Mouse (Mus musculus): ENCODE measurements around the gene Ttc28. TPM values are rescaled to one million over a fixed set of nuclear protein-coding genes. Genes with fewer than 3 reads are reported as not detected.

Ttc28 gene
- polyA plus RNA-seq, 1 experiment = 14.4 TPM

- Histone ChIP-seq H3K4me1 (ENCODE audit: control insufficient read depth, insufficient read depth, low read length) (peaks cover 8% of the 10 kb centered on the region; the same call in 1 of the 2 replicates), H3K4me3 (replicated peaks; ENCODE audit: extremely low read depth, low read depth, low read length) (no peak overlapping the region)
- WGBS = 62% methylated on average over 19 of the region's 19 CpGs
- no peak for DNase-seq
- TF ChIP-seq CTCF (IDR thresholded peaks at IDR 0.05; ENCODE audit: insufficient read depth, low read length) = no peak
- no peak for TF ChIP-seq POLR2A (IDR thresholded peaks at IDR 0.05; ENCODE audit: borderline replicate concordance, extremely low read depth, low read depth, low read length)
Measured at GRCm38 (mm10) chr5:111151882-111152759, 272.5 kb downstream of the Ttc28 start.

DNA sequence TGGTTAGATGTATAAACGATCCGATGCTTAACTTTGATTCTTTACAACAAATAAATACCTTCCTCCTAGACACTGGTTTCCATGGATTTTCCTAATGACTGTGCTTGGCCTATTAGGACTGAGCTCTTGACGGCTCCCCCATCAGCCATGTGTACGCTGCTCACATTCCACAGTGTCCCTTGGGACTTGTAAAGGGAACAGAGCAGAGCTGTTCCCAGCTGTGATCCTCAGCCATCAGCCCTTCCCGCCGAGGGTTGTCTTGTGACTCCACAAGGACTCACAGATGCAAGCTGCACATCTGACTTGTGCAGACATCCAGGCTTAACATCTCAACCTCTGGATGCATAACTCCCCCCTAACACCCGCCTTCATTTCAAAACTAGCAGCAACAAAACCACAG is 275.0 kb downstream of the Ttc28 start:
- no peak for TF ChIP-seq CTCF (IDR thresholded peaks at IDR 0.05; ENCODE audit: insufficient read depth, low read length)
- no peak for TF ChIP-seq POLR2A (IDR thresholded peaks at IDR 0.05; ENCODE audit: borderline replicate concordance, extremely low read depth, low read depth, low read length)

DNA sequence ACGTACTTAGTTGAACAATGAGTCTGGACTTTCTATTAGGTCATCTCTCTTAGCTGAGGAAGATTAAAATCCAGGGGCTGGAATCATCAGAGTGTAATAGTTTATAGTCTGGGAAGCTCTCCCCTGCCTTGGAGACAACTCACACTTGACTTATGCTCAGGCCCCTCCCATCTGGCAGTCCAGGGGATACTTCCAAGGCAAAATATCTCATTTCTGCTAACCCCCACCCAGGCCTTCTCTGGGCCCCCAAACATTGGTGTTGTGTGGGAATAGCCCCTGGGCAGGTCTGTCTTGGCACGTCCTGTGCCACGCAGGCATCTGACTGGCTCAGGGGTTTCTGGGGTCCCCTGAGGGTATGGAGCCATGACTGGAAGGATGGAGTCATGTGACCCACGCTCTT is 275.7 kb downstream of the Ttc28 start:
- WGBS = 85% methylated on average over 4 of the region's 4 CpGs
- no peak for DNase-seq
- TF ChIP-seq POLR2A (IDR thresholded peaks at IDR 0.05; ENCODE audit: borderline replicate concordance, extremely low read depth, low read depth, low read length) (no peak), CTCF (IDR thresholded peaks at IDR 0.05; ENCODE audit: insufficient read depth, low read length) (no peak)
- Histone ChIP-seq H3K4me1 (ENCODE audit: control insufficient read depth, insufficient read depth, low read length) (peaks cover 14% of the 10 kb centered on the region), H3K4me3 (replicated peaks; ENCODE audit: extremely low read depth, low read depth, low read length) (no peak overlapping the region)

More for the DNA sequence above, 275.0 kb downstream of the Ttc28 start:
- WGBS = 54% methylated on average over 7 of the region's 7 CpGs
- H3K4me1 ChIP-seq (ENCODE audit: control insufficient read depth, insufficient read depth, low read length) = peaks cover 11% of the 10 kb centered on the region
- no peak for DNase-seq
- H3K4me3 ChIP-seq (replicated peaks; ENCODE audit: extremely low read depth, low read depth, low read length) = no peak overlapping the region

DNA sequence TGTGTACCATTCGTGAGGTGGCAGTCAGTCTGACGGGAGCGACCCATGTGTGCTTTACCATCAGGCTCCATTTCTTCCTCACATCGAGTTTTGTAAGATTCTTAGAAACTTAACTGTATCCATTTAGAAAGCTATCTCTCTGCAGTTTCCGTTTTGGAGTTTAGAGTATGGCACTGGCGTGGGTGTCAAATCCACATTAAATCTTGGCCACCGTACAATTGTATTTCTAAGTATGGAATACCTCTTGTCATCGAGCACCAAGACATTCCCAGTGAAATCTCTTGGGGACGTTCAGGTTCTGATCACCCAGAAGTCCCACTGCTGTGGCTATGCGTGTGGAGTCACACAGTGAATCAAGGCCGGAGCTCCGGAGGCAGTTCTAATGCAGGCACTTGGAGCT is 276.3 kb downstream of the Ttc28 start:
- peaks cover 14% of the 10 kb centered on the region for H3K4me1 ChIP-seq (ENCODE audit: control insufficient read depth, insufficient read depth, low read length)
- 63% methylated on average over 12 of the region's 12 CpGs for WGBS
- no peak for TF ChIP-seq POLR2A (IDR thresholded peaks at IDR 0.05; ENCODE audit: borderline replicate concordance, extremely low read depth, low read depth, low read length)
- no peak for DNase-seq
- H3K4me3 ChIP-seq (replicated peaks; ENCODE audit: extremely low read depth, low read depth, low read length) = no peak overlapping the region

- Histone ChIP-seq H3K4me1 (ENCODE audit: control insufficient read depth, insufficient read depth, low read length) (peaks cover 14% of the 10 kb centered on the region), H3K4me3 (replicated peaks; ENCODE audit: extremely low read depth, low read depth, low read length) (no peak overlapping the region)
- 88% methylated on average over 9 of the region's 9 CpGs for WGBS
- DNase-seq = no peak
- TF ChIP-seq POLR2A (IDR thresholded peaks at IDR 0.05; ENCODE audit: borderline replicate concordance, extremely low read depth, low read depth, low read length) = no peak
- TF ChIP-seq CTCF (IDR thresholded peaks at IDR 0.05; ENCODE audit: insufficient read depth, low read length) = no peak
Measured at GRCm38 (mm10) chr5:111158266-111158665, 278.7 kb downstream of the Ttc28 start.

DNA sequence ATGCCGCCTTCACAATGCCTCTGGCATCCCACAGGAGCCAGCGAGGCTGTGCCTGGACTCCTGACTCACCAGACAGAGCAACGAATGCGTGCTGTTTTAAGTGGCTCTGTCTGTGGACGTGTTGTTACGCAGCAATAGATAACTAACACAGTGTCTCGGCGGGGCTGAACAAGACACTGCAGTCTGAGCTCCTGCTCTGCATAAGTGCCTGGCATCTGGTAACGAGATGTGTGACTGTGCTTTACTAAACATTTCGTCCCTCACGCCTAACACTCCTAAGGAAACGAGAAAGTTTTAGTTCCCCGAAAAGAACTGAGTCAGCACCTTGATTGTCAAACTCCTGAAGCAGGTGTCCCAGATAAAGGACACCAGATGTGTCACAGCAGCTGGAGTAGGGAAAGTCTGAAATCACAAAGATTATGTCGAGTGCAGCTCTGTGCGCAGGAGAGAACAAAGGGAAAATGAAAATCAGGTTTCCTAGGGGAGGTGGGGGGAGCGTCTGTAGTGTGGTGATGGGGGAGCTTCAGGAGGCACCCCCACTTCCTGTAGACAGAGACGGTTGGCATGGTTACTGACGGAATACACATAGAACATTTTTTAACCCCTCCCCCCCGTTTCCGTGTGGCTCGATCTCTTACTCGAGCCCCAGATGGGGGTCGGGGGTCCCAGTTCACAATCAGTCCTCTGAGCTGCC is 280.2 kb downstream of the Ttc28 start:
- no peak for DNase-seq
- H3K4me3 ChIP-seq (replicated peaks; ENCODE audit: extremely low read depth, low read depth, low read length) = no peak overlapping the region
- H3K4me1 ChIP-seq (ENCODE audit: control insufficient read depth, insufficient read depth, low read length) = peaks cover 14% of the 10 kb centered on the region
- 22% methylated on average over 23 of the region's 23 CpGs for WGBS
- no peak for TF ChIP-seq CTCF (IDR thresholded peaks at IDR 0.05; ENCODE audit: insufficient read depth, low read length)
- TF ChIP-seq POLR2A (IDR thresholded peaks at IDR 0.05; ENCODE audit: borderline replicate concordance, extremely low read depth, low read depth, low read length) = no peak

DNA sequence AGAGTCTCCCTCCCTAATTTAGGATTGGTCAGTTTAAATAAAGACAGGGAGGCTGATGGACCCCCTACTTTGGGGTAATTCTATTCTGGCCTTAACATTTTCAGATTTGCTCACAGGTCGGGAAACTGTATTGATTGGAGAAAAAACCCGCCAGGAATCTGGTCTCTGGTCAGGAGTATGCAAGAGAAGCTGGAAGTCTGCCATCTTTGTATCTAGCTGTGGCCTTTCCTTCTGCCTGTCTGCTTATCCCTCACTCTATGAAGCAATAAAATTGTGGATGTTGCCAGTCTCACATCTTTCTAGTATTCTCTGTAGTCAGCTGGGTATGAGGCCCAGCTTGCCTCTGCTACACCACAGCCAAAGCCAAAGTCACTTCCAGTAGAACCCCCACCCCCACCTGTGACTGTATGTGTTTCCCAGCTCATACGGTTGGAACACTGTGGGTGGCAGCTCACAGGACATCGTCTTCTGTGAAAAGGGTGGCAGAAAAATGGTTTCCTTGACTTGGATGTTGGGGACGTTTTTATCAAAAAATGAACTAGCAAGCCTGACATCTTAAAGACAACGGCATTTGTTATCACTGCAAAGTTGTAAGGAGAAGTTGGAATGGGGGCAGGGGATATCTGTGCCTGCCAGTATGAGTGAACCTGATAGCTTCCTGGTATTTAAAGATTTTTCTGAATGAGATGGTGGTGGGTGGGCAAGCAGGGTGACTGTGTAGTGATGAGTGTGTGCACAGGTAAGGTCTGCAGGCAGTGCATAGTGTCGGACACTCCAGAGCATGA is 281.7 kb downstream of the Ttc28 start:
- H3K4me1 ChIP-seq (ENCODE audit: control insufficient read depth, insufficient read depth, low read length) = peaks cover 12% of the 10 kb centered on the region
- TF ChIP-seq POLR2A (IDR thresholded peaks at IDR 0.05; ENCODE audit: borderline replicate concordance, extremely low read depth, low read depth, low read length) (no peak), CTCF (IDR thresholded peaks at IDR 0.05; ENCODE audit: insufficient read depth, low read length) (no peak)
- 72% methylated on average over 7 of the region's 7 CpGs for WGBS
- H3K4me3 ChIP-seq (replicated peaks; ENCODE audit: extremely low read depth, low read depth, low read length) = no peak overlapping the region
- no peak for DNase-seq

DNA sequence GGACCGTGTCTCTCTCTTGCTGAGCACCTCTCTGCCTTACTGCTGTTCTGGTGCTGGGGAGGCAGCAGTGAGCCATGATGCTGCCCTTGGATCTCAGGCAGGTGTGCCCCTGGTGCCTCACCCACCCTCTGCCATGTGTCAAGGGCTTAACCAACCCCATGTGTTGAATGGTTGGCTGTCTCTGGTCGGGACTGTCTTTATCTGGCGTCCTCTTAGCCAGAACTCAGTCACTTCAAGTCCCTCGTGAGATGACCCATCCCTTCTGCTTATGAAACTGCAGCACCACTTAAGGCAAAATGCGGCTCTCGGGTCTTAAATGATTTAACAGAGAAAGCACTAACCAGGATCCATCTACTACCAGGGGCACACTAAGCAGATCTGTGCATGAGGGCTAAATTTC is 283.3 kb downstream of the Ttc28 start:
- TF ChIP-seq POLR2A (IDR thresholded peaks at IDR 0.05; ENCODE audit: borderline replicate concordance, extremely low read depth, low read depth, low read length) = no peak
- no peak for TF ChIP-seq CTCF (IDR thresholded peaks at IDR 0.05; ENCODE audit: insufficient read depth, low read length)
- DNase-seq = no peak
- Histone ChIP-seq H3K4me1 (ENCODE audit: control insufficient read depth, insufficient read depth, low read length) (peaks cover 8% of the 10 kb centered on the region), H3K4me3 (replicated peaks; ENCODE audit: extremely low read depth, low read depth, low read length) (no peak overlapping the region)
- WGBS = 71% methylated on average over 6 of the region's 6 CpGs

- peaks cover 8% of the 10 kb centered on the region for H3K4me1 ChIP-seq (ENCODE audit: control insufficient read depth, insufficient read depth, low read length)
- no peak overlapping the region for H3K4me3 ChIP-seq (replicated peaks; ENCODE audit: extremely low read depth, low read depth, low read length)
- no peak for DNase-seq
- no peak for TF ChIP-seq POLR2A (IDR thresholded peaks at IDR 0.05; ENCODE audit: borderline replicate concordance, extremely low read depth, low read depth, low read length)
- TF ChIP-seq CTCF (IDR thresholded peaks at IDR 0.05; ENCODE audit: insufficient read depth, low read length) = no peak
- WGBS = 79% methylated on average over 11 of the region's 11 CpGs
Measured at GRCm38 (mm10) chr5:111163377-111163776, 283.8 kb downstream of the Ttc28 start.
